In genomic region chr15:77833083-77833482, GRCm38 (mm10) we compare ENCODE assay signal across 11 mouse cellular contexts. TPM values are rescaled to one million over a fixed set of nuclear protein-coding genes. Genes with fewer than 3 reads are reported as not detected.
DNase-seq lines count a peak whose midpoint lies in the region; ATAC-seq lines count a peak whose summit lies in the region.
"Had no signal": no experiment of that assay in that cellular context is flagged by ENCODE, and none has a peak within 500 bp of the region (broad histone marks: within the 10 kb centered on the region; RNA-seq: fewer than 3 reads in every experiment).

No protein-coding gene starts in this region.

- 0 out of 2 replicates have a peak overlapping the region, but pooled peaks have one; percentile 0 for H3K4me2 ChIP-seq in kidney, embryonic 15.5 days
- H3K4me2 ChIP-seq in liver, embryonic 15.5 days: peak overlapping the region; percentile 24; the same call in 1 of the 2 replicates
- no peak overlapping the region for H3K4me2 ChIP-seq in forebrain, embryonic 14.5 days (ENCODE audit: low read length)
- H3K4me2 ChIP-seq: heart, embryonic 15.5 days had no signal

- no peak for ATAC-seq in kidney, embryonic 15.5 days (replicated peaks; ENCODE audit: low FRiP score)
- no peak for ATAC-seq in liver, embryonic 15.5 days (ENCODE audit: insufficient read depth)
- ATAC-seq in forebrain, embryonic 14.5 days: no peak
- ATAC-seq: midbrain, embryonic 16.5 days had no signal

- H3K4me1 ChIP-seq in kidney, embryonic 15.5 days: peaks cover 98% of the 10 kb centered on the region
- H3K4me1 ChIP-seq in liver, embryonic 15.5 days (replicated peaks): peaks cover 97% of the 10 kb centered on the region
- peaks cover 3% of the 10 kb centered on the region; the same call in 1 of the 2 replicates for H3K4me1 ChIP-seq in forebrain, embryonic 14.5 days (ENCODE audit: control insufficient read depth, insufficient read depth, low read length)

- H3K9ac ChIP-seq in kidney, embryonic 15.5 days: no peak overlapping the region
- H3K9ac ChIP-seq in liver, embryonic 15.5 days: no peak overlapping the region
- no peak overlapping the region for H3K9ac ChIP-seq in forebrain, embryonic 14.5 days (ENCODE audit: low read length)
- H3K9ac ChIP-seq: heart, embryonic 15.5 days had no signal

- H3K27me3 ChIP-seq in kidney, embryonic 15.5 days: no peaks in the 10 kb centered on the region
- H3K27me3 ChIP-seq in liver, embryonic 15.5 days: no peaks in the 10 kb centered on the region
- H3K27me3 ChIP-seq in forebrain, embryonic 14.5 days (replicated peaks; ENCODE audit: control insufficient read depth, insufficient read depth, low read length): no peaks in the 10 kb centered on the region
- H3K27me3 ChIP-seq: heart, embryonic 15.5 days had no signal

- H3K27ac ChIP-seq in kidney, embryonic 15.5 days: peak overlapping the region; percentile 98
- H3K27ac ChIP-seq in liver, embryonic 15.5 days (replicated peaks): peak overlapping the region; percentile 41; the same call in 1 of the 2 replicates
- no peak overlapping the region for H3K27ac ChIP-seq in forebrain, embryonic 14.5 days (ENCODE audit: low read depth, low read length)

- DNase-seq in kidney, postnatal 36 days: no peak
- peak; percentile 9 for DNase-seq in urinary bladder, postnatal 25 days (ENCODE audit: low spot score)
- no peak for DNase-seq in urinary bladder, adult 18-20 months (ENCODE audit: low spot score in 2 of 2)
- DNase-seq in right cerebral cortex, postnatal 4 days: no peak
- DNase-seq in cerebellum, adult 9-10 months: no peak
- DNase-seq in forebrain, embryonic 14.5 days (ENCODE audit: low spot score): no peak
- DNase-seq: layer of hippocampus, adult 9-11 months had no signal

- H3K36me3 ChIP-seq in kidney, embryonic 15.5 days: peaks cover 13% of the 10 kb centered on the region
- H3K36me3 ChIP-seq in liver, embryonic 15.5 days (replicated peaks): peaks cover 30% of the 10 kb centered on the region
- no peaks in the 10 kb centered on the region for H3K36me3 ChIP-seq in forebrain, embryonic 14.5 days (ENCODE audit: control insufficient read depth, insufficient read depth, low read length)
- H3K36me3 ChIP-seq: heart, embryonic 15.5 days had no signal

- no peak overlapping the region for H3K4me3 ChIP-seq in kidney, embryonic 15.5 days (replicated peaks)
- H3K4me3 ChIP-seq in liver, embryonic 15.5 days (replicated peaks): no peak overlapping the region
- no peak overlapping the region for H3K4me3 ChIP-seq in forebrain, embryonic 14.5 days (ENCODE audit: low read depth, low read length)
- H3K4me3 ChIP-seq: heart, embryonic 15.5 days had no signal

- H3K9me3 ChIP-seq in kidney, embryonic 15.5 days (replicated peaks): no peaks in the 10 kb centered on the region
- H3K9me3 ChIP-seq in liver, embryonic 15.5 days (replicated peaks): no peaks in the 10 kb centered on the region
- no peaks in the 10 kb centered on the region for H3K9me3 ChIP-seq in forebrain, embryonic 14.5 days (replicated peaks; ENCODE audit: control insufficient read depth, low read length)
- H3K9me3 ChIP-seq: heart, embryonic 15.5 days had no signal

RNA-seq across cellular contexts. Expression of gene Myh9, which starts 8.9 kb away (rescaled TPM):
- 56.2 and 60.2 TPM in 2 replicates for polyA plus RNA-seq in kidney, embryonic 15.5 days (2015; fragmentation: Nextera tagmentation; extraction: Ambion mirVana)
- polyA plus RNA-seq in liver, embryonic 15.5 days (2015; fragmentation: Nextera tagmentation; extraction: Ambion mirVana): 19.5 and 20.3 TPM in 2 replicates
- polyA plus RNA-seq in forebrain, embryonic 14.5 days (2014; fragmentation: Nextera tagmentation; extraction: Ambion mirVana): 10.8 and 14.6 TPM in 2 replicates
